Mouse (Mus musculus) ES-Bruce4 (cell line): ENCODE data around the gene Zdhhc8.

Experiments
- CTCF ChIP-seq: IDR thresholded peaks from one replicate; pipeline ENCODE4 v1.8.1; 2011; ENCODE audit warnings: low read depth, low read length
- EP300 ChIP-seq: IDR thresholded peaks from 2 replicates; pipeline ENCODE4 v1.6.1; 2011; ENCODE audit warnings: low read depth, low read length; ENCODE audit not compliant: insufficient read depth
- POLR2A ChIP-seq: IDR thresholded peaks from one replicate; pipeline ENCODE4 v1.8.1; 2011; ENCODE audit warnings: low read length; ENCODE audit not compliant: insufficient read depth

DNA sequence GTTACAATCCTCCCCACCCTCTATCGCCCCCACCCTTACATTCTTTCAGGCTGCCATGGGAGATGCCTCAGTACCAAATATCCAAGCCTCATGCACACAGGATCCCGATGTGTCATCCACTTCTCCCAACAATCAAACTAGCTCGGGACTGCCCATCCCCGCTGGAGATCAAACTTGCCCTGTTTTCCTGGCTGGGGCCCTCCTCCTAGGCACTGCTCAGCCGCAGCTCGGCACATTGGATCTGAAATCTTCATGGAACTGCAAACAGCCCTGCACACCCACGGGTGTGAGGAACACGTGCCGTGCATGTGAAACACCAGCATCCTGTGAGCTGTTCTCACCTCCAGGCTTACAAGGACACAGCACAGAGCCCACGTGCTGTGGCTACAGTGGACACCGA is 61.1 kb downstream of the Zdhhc8 start:
- TF ChIP-seq CTCF (no peak), EP300 (no peak), POLR2A (no peak)
